Mouse (Mus musculus) neutrophil, adult 83 days (primary cell): ENCODE results near the gene Cyp2s1. TPM values are rescaled to one million over a fixed set of nuclear protein-coding genes. Genes with fewer than 3 reads are reported as not detected.

Experiments used
- total RNA-seq, 2 experiments: library from RNA; stranded (reverse); gene quantifications; one replicate each; pipeline ENCODE4 v1.2.4; 2023

Gene Cyp2s1
- total RNA-seq = not detected

GRCm38 (mm10) chr7:25816241-25816919 is at the start of gene Cyp2s1:
Gene Cyp2s1 (minus strand): TSS chr7:25816913.

GRCm38 (mm10) chr7:25788220-25789128 is 28.2 kb downstream of the Cyp2s1 start, which contains the start of gene Axl:
Gene Axl (minus strand): TSS chr7:25788705.

GRCm38 (mm10) chr7:25754738-25755467 is 61.8 kb downstream of the Cyp2s1 start, which contains the start of gene Hnrnpul1:
Gene Hnrnpul1 (minus strand): TSS chr7:25754757.

Other genes with a start within 250 kb of the Cyp2s1 start
- not detected for gene Erich4, start 201.0 kb downstream of the Cyp2s1 start, total RNA-seq
- 10 to 100 TPM; 15.4 to 16.4 TPM for gene Dmac2, start 197.5 kb downstream of the Cyp2s1 start, total RNA-seq
- 10 to 100 TPM; 18.8 to 19.7 TPM for gene B3gnt8, start 190.3 kb downstream of the Cyp2s1 start, total RNA-seq
- gene Bckdha, start 157.9 kb downstream of the Cyp2s1 start, total RNA-seq = 10 to 100 TPM; 34.9 to 39.7 TPM
- gene Exosc5, start 157.7 kb downstream of the Cyp2s1 start, total RNA-seq = 10 to 100 TPM; 29.7 to 32.1 TPM
- under 1 TPM in 1 of 2 experiments, not detected in 1; 0.71 TPM for gene Tmem91, start 141.7 kb downstream of the Cyp2s1 start, total RNA-seq
- 10 to 100 TPM; 24.9 to 25.6 TPM for gene B9d2, start 136.1 kb downstream of the Cyp2s1 start, total RNA-seq
- 100 to 1,000 TPM; 177 to 185 TPM for gene Tgfb1, start 129.9 kb downstream of the Cyp2s1 start, total RNA-seq
- gene Ccdc97, start 97.8 kb downstream of the Cyp2s1 start, total RNA-seq = 10 to 100 TPM; 53.4 to 61.4 TPM
- 100 to 1,000 TPM; 215 to 216 TPM for gene Hnrnpul1, start 62.2 kb downstream of the Cyp2s1 start, total RNA-seq
- gene Axl, start 28.2 kb downstream of the Cyp2s1 start, total RNA-seq = 1 to 10 TPM; 3.4 to 6.4 TPM
- not detected for gene Cyp2b10, start 80.7 kb upstream of the Cyp2s1 start, total RNA-seq
- gene Cyp2b13, start 244.6 kb upstream of the Cyp2s1 start, total RNA-seq = not detected